Mouse (Mus musculus) hindbrain, embryonic 12.5 days (tissue): ENCODE results near the gene Rragd. TPM values are rescaled to one million over a fixed set of nuclear protein-coding genes. Genes with fewer than 3 reads are reported as not detected.
A peak's percentile ranks its signal among the peaks of the same experiment; 100 is the strongest.

ENCODE experiments used
- ATAC-seq: fragments of 200-750 bp; cut with Nextera tagmentation; 2 replicates; pipeline ENCODE4 v1.8.0; 2017; ENCODE audit warnings: moderate TSS enrichment; ENCODE audit not compliant: low FRiP score
- H3K27ac ChIP-seq: fragments of 300-500 bp; sonication (generic); 2 replicates; pipeline ENCODE4 v1.5.1; 2016; ENCODE audit warnings: mild to moderate bottlenecking
- H3K27me3 ChIP-seq: fragments of 300-500 bp; sonication (generic); 2 replicates; pipeline ENCODE4 v1.6.1; 2016; ENCODE audit warnings: mild to moderate bottlenecking
- H3K36me3 ChIP-seq: fragments of 300-500 bp; sonication (generic); 2 replicates; pipeline ENCODE4 v1.6.1; 2016; ENCODE audit warnings: mild to moderate bottlenecking
- H3K4me1 ChIP-seq: fragments of 300-500 bp; sonication (generic); 2 replicates; pipeline ENCODE4 v1.6.1; 2016
- H3K4me2 ChIP-seq: fragments of 300-500 bp; sonication (generic); replicated peaks from 2 replicates; pipeline ENCODE4 v1.6.1; 2016; ENCODE audit warnings: mild to moderate bottlenecking
- H3K4me3 ChIP-seq: fragments of 300-500 bp; sonication (generic); 2 replicates; pipeline ENCODE4 v1.5.1; 2016; ENCODE audit warnings: mild to moderate bottlenecking
- H3K9ac ChIP-seq: fragments of 300-500 bp; sonication (generic); 2 replicates; pipeline ENCODE4 v1.6.1; 2016; ENCODE audit warnings: mild to moderate bottlenecking, moderate library complexity
- H3K9me3 ChIP-seq: fragments of 300-500 bp; sonication (generic); replicated peaks from 2 replicates; pipeline ENCODE4 v1.6.1; 2016; ENCODE audit warnings: mild to moderate bottlenecking
- WGBS: fragments of 180-500 bp; shearing (Covaris S2); methylation state at CpG from one replicate; pipeline ENCODE4 v1.1.7; 2016; 5-methylcytosine and 5-hydroxymethylcytosine counted together
- polyA plus RNA-seq: library from polyadenylated mRNA; unstranded; fragments of >200 nt; fragmentation: Nextera tagmentation; extraction: Ambion mirVana; gene quantifications from 2 replicates; pipeline ENCODE4 v1.2.1, GENCODE M21; 2016

The Rragd gene
- polyA plus RNA-seq = 40.1 and 44.2 TPM in 2 replicates

DNA sequence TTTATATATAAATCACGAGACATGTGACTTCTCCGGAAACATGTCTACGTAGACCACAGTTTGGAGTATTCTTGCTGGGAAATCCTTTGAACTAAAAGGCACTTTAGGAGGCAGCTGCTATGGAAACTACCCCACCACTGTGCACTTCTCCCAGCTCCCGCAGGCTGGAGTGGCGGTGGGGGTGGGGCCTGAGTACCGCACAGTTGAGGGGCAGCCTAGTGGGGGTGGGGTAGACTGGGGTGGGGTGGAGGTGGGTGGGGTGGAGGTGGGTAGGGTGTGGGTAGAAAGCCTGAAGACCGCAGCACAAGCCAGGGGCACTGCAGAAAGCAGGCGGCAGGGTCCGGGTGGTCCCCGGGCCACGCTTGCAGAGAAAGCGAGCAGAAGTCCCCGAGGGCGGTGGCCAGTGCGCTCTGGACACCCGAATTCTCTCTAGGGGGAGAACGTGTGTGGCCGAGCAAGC, at the start of gene Rragd:
Rragd (plus strand) TSS at position 322 of the 460 bp plus-strand sequence.
- H3K9ac ChIP-seq = peak within 1 kb of the TSS; percentile 87
- 0% methylated on average over 11 of the region's 18 CpGs for WGBS
- H3K27me3 ChIP-seq = 0 out of 2 replicates have a peak, but pooled peaks cover 4% of the 10 kb centered on the region
- H3K36me3 ChIP-seq = no peaks in the 10 kb centered on the region
- ATAC-seq = peak; percentile 82
- no peaks in the 10 kb centered on the region for H3K9me3 ChIP-seq
- H3K4me2 ChIP-seq = peak within 1 kb of the TSS; percentile 95
- peaks cover 23% of the 10 kb centered on the region for H3K4me1 ChIP-seq
- H3K4me3 ChIP-seq = peak within 1 kb of the TSS; percentile 71
- H3K27ac ChIP-seq = peak within 1 kb of the TSS; percentile 86

DNA sequence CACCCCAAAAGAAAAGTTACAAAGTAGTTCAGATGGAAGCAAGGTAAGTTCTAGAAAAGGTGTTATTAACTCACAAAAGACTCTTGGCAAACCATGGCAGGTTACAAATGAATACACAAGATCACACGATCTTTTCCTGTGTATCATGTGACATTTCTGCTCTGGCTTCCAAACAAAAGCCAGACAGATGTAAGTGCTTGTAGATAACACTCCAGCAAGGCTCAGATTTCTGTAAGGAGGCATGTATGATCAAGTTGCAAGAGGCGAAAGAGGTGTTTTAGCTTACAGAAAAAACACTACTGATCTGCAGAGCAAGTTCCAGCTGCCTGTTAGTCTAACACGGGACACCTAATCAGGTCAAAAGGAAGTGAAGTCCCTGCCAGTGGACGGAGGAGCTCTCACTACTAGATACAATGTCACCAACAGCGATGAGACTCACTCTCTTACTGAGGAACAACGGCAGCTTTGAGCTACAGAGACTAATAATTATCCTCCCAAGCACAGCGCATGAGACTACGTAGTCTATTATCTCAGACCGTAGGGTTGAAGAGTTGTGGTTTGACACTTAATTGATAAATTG, 46.0 kb upstream of the Rragd start:
- H3K4me1 ChIP-seq = peaks cover 21% of the 10 kb centered on the region
- H3K27me3 ChIP-seq = no peaks in the 10 kb centered on the region
- H3K36me3 ChIP-seq = no peaks in the 10 kb centered on the region
- 43% methylated on average over 9 of the region's 9 CpGs for WGBS
- H3K4me3 ChIP-seq = no peak overlapping the region
- ATAC-seq = no peak
- H3K4me2 ChIP-seq = no peak overlapping the region; the same call in 1 of the 2 replicates
- no peak overlapping the region for H3K27ac ChIP-seq
- H3K9me3 ChIP-seq = no peaks in the 10 kb centered on the region
- no peak overlapping the region for H3K9ac ChIP-seq

DNA sequence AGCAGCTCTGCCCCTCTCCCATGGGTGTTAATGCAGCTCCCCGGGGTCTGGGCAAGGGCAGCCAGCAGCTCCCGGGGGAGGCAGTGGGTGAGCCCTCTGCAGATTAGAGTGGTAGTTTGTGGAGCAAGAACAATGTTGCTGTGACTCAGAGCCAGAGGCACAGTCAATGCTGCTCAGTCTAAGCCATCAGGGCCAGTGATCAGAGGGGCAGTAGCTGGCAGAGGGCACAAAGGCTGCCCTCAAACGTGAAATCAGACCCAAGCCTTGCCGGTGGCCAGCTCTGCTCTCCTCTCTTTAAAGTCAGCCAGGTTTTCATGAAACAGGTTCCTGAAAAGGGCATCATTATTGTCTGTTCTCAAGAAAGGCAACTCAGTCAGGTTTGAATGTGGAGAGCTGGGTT, 43.3 kb upstream of the Rragd start:
- H3K27me3 ChIP-seq = no peaks in the 10 kb centered on the region
- H3K27ac ChIP-seq = no peak overlapping the region
- H3K4me3 ChIP-seq = no peak overlapping the region
- peaks cover 21% of the 10 kb centered on the region for H3K4me1 ChIP-seq
- ATAC-seq = no peak
- H3K9ac ChIP-seq = no peak overlapping the region
- 41% methylated on average over 4 of the region's 4 CpGs for WGBS
- no peaks in the 10 kb centered on the region for H3K36me3 ChIP-seq
- H3K4me2 ChIP-seq = no peak overlapping the region
- H3K9me3 ChIP-seq = no peaks in the 10 kb centered on the region

DNA sequence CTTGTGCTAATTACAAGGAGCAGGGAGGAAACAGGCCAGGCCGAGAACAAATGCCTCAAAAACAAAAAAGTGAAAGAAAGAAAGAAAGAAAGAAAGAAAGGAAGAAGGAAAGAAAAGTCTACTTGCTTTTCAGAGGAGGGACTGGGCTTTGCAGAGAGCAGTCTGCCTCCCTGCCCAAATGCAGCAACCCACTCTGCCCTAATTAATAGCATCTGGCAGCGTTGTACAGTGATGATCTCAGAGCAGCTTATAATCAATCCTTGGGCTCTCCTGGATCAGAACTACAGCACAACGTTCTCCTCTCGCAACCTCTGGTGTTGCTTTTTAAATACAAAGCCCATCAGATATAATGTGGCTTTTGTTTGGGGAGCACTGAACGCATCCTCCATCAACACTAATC, 42.9 kb upstream of the Rragd start:
- WGBS = 50% methylated on average over 5 of the region's 5 CpGs
- Histone ChIP-seq H3K4me3 (no peak overlapping the region), H3K36me3 (no peaks in the 10 kb centered on the region), H3K27me3 (no peaks in the 10 kb centered on the region), H3K4me2 (no peak overlapping the region), H3K4me1 (peaks cover 21% of the 10 kb centered on the region), H3K9ac (peak overlapping the region; percentile 4; the same call in 1 of the 2 replicates), H3K27ac (no peak overlapping the region), H3K9me3 (no peaks in the 10 kb centered on the region)
- ATAC-seq = no peak

DNA sequence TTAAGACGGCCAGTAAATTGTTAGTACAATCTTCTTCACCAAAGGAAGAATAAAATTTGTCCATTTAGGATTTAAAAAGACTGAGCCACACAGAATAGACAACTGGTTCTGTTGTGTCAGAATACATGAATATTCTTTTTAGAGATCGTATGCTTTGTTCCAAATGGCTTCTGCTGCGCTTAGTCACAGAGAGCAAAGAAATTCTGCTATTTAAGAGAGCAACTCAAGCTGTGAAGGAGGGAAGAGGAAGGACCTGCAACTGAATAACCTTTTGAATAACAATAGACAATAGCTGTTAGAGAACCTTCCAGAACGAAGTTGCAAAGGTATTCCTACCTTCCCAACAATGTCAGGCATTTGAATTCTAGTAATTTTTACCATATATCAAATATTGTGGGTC, 41.9 kb upstream of the Rragd start:
- Histone ChIP-seq H3K27ac (no peak overlapping the region), H3K4me1 (peaks cover 21% of the 10 kb centered on the region)
- WGBS = 50% methylated on average over 4 of the region's 4 CpGs

DNA sequence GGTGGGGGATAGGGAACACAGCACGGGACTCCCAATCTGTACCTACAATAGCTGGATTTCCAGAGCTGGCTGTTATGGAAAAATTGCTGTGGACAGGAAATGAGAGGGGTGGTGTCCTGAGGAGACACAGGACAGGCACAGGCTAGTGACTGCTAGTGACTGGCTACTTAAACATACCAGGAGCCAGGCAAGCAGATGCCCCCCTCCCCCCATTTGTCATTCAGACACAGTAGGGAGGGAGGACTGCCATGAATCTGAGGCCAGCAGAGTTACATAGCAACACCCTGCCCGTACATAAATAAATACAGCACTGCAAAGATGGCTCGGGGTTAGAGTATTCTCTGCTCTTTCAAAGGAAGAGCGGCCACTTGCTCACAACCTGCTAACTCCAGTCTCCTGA, 35.2 kb upstream of the Rragd start:
- peak overlapping the region; percentile 24; the same call in 1 of the 2 replicates for H3K27ac ChIP-seq
- 27% methylated on average over 4 of the region's 4 CpGs for whole genome bisulfite sequencing
- no peaks in the 10 kb centered on the region for H3K36me3 ChIP-seq
- H3K4me2 ChIP-seq = 0 out of 2 replicates have a peak overlapping the region, but pooled peaks have one; percentile 3
- ATAC-seq = peak; percentile 21; the same call in 1 of the 2 replicates
- no peak overlapping the region for H3K9ac ChIP-seq
- peaks cover 26% of the 10 kb centered on the region for H3K4me1 ChIP-seq
- no peak overlapping the region for H3K4me3 ChIP-seq
- no peaks in the 10 kb centered on the region for H3K9me3 ChIP-seq
- peaks cover 10% of the 10 kb centered on the region; the same call in 1 of the 2 replicates for H3K27me3 ChIP-seq

More for the DNA sequence above, 41.9 kb upstream of the Rragd start:
- no peak overlapping the region for H3K9ac ChIP-seq
- H3K9me3 ChIP-seq = no peaks in the 10 kb centered on the region
- ATAC-seq = no peak
- no peak overlapping the region for H3K4me3 ChIP-seq
- no peak overlapping the region for H3K4me2 ChIP-seq
- no peaks in the 10 kb centered on the region for H3K36me3 ChIP-seq
- no peaks in the 10 kb centered on the region for H3K27me3 ChIP-seq

DNA sequence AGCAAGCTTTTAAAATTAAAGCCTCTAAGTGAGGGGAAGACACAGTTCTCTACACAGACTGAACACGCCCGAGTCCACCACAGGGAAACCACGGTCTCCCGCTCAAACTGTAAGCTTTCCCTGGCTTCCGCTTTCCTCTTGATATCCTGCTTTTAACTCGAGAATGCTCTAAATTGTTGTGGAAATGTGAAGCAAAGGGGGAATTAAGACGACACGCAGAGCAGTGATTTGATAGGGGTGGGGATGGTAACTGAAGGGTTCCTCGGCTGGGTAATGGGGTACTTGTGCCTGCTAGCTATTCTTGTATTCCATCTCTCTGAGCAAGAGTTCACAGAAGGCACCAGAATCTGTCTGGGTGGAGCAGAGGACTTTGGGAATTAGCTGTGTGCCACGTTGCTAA, 34.1 kb upstream of the Rragd start:
- H3K4me3 ChIP-seq = no peak overlapping the region
- no peak overlapping the region for H3K9ac ChIP-seq
- no peak overlapping the region for H3K4me2 ChIP-seq
- H3K4me1 ChIP-seq = peaks cover 28% of the 10 kb centered on the region
- H3K9me3 ChIP-seq = no peaks in the 10 kb centered on the region
- H3K27me3 ChIP-seq = peaks cover 10% of the 10 kb centered on the region; the same call in 1 of the 2 replicates
- WGBS = 55% methylated on average over 10 of the region's 10 CpGs
- no peaks in the 10 kb centered on the region for H3K36me3 ChIP-seq
- ATAC-seq = no peak
- H3K27ac ChIP-seq = no peak overlapping the region

DNA sequence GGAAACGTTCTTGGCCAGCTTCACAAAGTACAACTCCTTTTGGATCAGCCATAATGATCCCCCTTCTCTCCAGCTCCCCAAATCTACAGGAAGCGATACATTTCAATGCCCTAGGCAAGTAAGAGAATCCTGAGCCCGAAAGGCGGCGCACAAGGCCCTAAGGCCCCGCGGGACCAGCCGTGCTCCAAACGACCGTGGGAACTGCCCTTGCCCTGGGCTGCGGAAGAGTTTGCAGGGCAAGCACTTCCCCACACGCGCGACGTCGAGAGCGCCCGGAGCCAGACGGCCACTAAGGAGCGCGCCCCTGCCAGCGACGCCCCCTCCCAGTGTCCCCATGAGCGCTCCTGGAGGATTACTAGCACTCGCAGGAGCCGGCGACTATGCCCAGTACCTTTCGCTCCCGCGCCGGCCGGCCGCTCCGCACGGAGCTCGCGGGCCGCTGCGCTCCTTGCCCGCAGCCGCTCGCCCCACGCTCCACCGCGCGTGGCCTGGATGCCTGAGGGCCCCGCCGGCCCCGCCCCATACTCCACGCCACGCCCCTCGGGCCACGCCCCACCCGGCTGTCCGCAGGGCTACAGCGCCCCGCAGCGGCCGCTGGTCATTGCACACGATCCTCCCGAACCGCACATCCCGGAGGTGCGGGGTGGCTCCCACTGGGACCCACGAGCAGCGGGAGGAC, 32.3 kb upstream of the Rragd start, which contains the start of gene Ankrd6:
Ankrd6 (minus strand) TSS at position 486 of the 679 bp plus-strand sequence.
- under 1% methylated on average over 66 of the region's 66 CpGs for WGBS
- peaks cover 10% of the 10 kb centered on the region; the same call in 1 of the 2 replicates for H3K27me3 ChIP-seq
- H3K36me3 ChIP-seq = no peaks in the 10 kb centered on the region
- H3K9ac ChIP-seq = peak within 1 kb of the TSS; percentile 67
- peak within 1 kb of the TSS; percentile 86 for H3K4me2 ChIP-seq
- 0 out of 2 replicates have a peak within 1 kb of the TSS, but pooled peaks have one; percentile 19 for H3K27ac ChIP-seq
- peak within 1 kb of the TSS; percentile 71 for H3K4me3 ChIP-seq
- H3K4me1 ChIP-seq = peaks cover 28% of the 10 kb centered on the region
- no peaks in the 10 kb centered on the region for H3K9me3 ChIP-seq
- ATAC-seq = peak; percentile 94

DNA sequence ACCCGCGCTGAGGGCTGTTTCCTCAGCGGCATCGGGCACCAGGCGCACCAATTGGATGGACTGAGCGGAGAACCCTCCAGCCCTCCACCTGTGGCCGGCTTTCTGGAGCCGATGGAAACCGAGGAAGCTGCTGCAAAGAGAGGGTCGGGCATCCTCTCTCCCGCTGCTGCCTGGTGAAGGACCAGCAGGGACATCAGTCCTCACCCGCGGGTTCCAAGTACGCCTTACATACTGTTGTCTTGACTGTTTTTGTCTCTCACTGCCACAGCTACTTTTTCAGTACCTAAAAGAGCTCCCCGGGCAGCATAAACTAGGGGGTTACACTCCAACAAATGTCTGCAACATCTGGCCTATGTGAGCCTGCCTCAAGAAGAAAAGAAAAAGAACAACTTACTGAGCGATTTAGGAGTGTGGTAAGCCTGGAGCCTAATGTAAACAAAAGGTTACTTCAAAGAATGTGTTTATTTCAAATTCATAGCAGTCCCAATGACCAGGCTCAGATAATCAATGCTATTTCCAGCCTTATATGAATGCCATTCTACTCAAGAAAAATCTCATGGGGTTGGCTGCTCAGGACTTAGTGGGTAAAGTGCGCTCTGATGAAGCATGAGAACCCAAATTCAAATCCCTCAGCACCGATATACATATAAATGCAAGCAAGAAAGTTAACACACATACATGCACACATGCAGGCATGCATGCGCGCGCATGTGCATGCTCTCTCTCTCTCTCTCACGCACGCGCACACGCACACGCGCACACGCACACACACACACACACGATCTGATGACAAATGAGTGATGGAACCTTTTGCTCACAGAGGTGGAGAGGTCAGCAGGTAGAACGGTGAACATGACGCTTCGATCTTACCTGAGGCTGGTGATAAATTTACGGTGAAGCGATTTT, 31.5 kb upstream of the Rragd start:
- H3K9ac ChIP-seq = peak overlapping the region; percentile 67
- peak overlapping the region; percentile 86 for H3K4me2 ChIP-seq
- H3K27ac ChIP-seq = no peak overlapping the region
- no peaks in the 10 kb centered on the region for H3K36me3 ChIP-seq
- ATAC-seq = peak; percentile 59
- H3K27me3 ChIP-seq = peaks cover 10% of the 10 kb centered on the region; the same call in 1 of the 2 replicates
- 6% methylated on average over 34 of the region's 34 CpGs for WGBS
- H3K9me3 ChIP-seq = no peaks in the 10 kb centered on the region
- H3K4me3 ChIP-seq = peak overlapping the region; percentile 71
- peaks cover 28% of the 10 kb centered on the region for H3K4me1 ChIP-seq

DNA sequence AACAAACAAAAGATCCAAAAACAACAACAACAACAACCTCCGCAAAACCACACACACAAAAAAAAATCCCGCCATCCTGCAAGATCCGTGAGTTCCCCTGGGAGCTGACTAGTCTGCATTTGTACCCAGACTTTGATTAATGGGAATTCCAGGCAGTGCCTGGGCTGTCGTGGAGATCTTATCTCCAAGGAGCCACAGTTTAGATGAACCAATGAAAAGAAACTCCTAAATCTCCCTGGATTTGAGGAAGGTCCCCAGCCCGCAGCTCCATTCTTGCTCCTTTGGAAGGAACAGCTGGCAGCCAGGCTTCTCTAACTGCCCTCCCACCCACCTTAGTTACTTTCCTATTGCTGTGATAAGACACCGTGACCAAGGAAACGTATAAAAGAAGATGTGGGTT, 30.2 kb upstream of the Rragd start:
- Histone ChIP-seq H3K4me1 (peaks cover 24% of the 10 kb centered on the region), H3K27me3 (peaks cover 10% of the 10 kb centered on the region; the same call in 1 of the 2 replicates), H3K4me3 (no peak overlapping the region), H3K4me2 (peak overlapping the region; percentile 86), H3K36me3 (no peaks in the 10 kb centered on the region), H3K9ac (no peak overlapping the region), H3K27ac (no peak overlapping the region), H3K9me3 (no peaks in the 10 kb centered on the region)
- WGBS = 9% methylated on average over 7 of the region's 7 CpGs
- no peak for ATAC-seq

DNA sequence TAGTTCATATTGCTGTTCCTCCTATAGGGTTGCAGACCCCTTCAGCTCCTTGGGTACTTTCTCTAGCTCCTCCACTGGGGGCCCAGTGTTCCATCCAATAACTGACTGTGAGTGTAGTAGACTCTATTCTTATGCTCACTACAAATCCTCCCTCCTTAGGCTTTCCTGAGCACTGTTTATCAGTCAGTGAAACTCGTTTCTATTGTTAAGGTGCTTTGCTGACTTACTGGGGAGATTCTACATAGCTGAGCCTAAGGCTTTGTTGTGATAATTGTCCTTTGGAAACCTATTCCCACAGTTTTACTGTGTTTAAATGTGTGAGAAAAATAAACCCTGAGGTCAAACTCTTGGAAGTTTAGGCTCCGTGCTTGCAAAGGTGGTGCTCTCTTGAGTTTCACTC, 26.4 kb upstream of the Rragd start:
- Histone ChIP-seq H3K4me1 (peaks cover 11% of the 10 kb centered on the region), H3K4me3 (no peak overlapping the region), H3K4me2 (no peak overlapping the region), H3K9me3 (no peaks in the 10 kb centered on the region), H3K27me3 (0 out of 2 replicates have a peak, but pooled peaks cover 3% of the 10 kb centered on the region), H3K9ac (no peak overlapping the region), H3K36me3 (no peaks in the 10 kb centered on the region), H3K27ac (no peak overlapping the region)
- no peak for ATAC-seq
- 41% methylated on average over 2 of the region's 2 CpGs for WGBS

DNA sequence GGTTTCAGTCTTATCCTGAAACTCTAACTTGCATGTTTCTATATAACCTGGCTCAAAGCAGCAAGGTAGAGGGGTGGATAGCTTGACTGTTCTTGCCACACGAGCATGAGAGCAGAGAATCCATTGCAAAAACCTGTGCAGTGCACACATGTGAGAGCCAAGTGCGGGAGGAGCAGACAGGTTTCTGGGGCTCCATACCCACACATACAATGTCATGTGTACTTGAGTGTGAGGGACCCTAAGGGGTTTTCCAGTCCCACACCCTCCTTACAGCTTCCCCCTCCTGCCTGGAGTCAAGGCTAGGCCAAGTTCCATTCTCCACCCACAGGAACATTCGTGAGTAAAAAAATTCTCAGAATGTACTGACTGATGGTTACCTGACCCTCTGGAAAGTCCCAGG, 21.4 kb upstream of the Rragd start:
- Histone ChIP-seq H3K27me3 (no peaks in the 10 kb centered on the region), H3K9me3 (no peaks in the 10 kb centered on the region), H3K36me3 (no peaks in the 10 kb centered on the region), H3K4me1 (no peaks in the 10 kb centered on the region), H3K4me3 (no peak overlapping the region), H3K27ac (no peak overlapping the region), H3K4me2 (no peak overlapping the region), H3K9ac (no peak overlapping the region)
- ATAC-seq = no peak
- 77% methylated on average over 3 of the region's 3 CpGs for WGBS
